Mouse (Mus musculus) layer of hippocampus, postnatal 10 days (tissue): Measurements from ENCODE around the gene Dnajc28. TPM values are rescaled to one million over a fixed set of nuclear protein-coding genes. Genes with fewer than 3 reads are reported as not detected.
A peak's percentile ranks its signal among the peaks of the same experiment; 100 is the strongest.

Experiments used
- DNase-seq, 2 experiments: peaks; one replicate each; pipeline ENCODE4 v3.0.0; 2021; ENCODE audit warnings: low spot score in 2 of 2
- total RNA-seq, 2 experiments: library from RNA; stranded (reverse); gene quantifications; 2 replicates each; pipeline ENCODE4 v1.2.3; 2021

Gene Dnajc28
- total RNA-seq, 2 experiments from 2014 or later: 5.0 to 5.1 TPM

GRCm38 (mm10) chr16:91592162-91592561, 26.7 kb downstream of the Dnajc28 start:
- no peak for DNase-seq

- DNase-seq: no peak
Measured at GRCm38 (mm10) chr16:91588703-91589102, 30.1 kb downstream of the Dnajc28 start.

GRCm38 (mm10) chr16:91587730-91588453, 30.9 kb downstream of the Dnajc28 start:
- no peak for DNase-seq

- DNase-seq: no peak
Measured at GRCm38 (mm10) chr16:91586244-91586643, 32.6 kb downstream of the Dnajc28 start.

GRCm38 (mm10) chr16:91585617-91586016, 33.2 kb downstream of the Dnajc28 start:
- no peak for DNase-seq

GRCm38 (mm10) chr16:91582307-91582706, 36.5 kb downstream of the Dnajc28 start:
- DNase-seq: peak; percentile 39 to 52

- DNase-seq: peak in 1 of 2 experiments; percentile 29
Measured at GRCm38 (mm10) chr16:91578980-91579720, 39.7 kb downstream of the Dnajc28 start.

GRCm38 (mm10) chr16:91575151-91575550, 43.7 kb downstream of the Dnajc28 start:
- DNase-seq: no peak

GRCm38 (mm10) chr16:91571105-91571504, 47.7 kb downstream of the Dnajc28 start:
- no peak for DNase-seq

- DNase-seq: no peak
Measured at GRCm38 (mm10) chr16:91568960-91569359, 49.9 kb downstream of the Dnajc28 start.

- no peak for DNase-seq
Measured at GRCm38 (mm10) chr16:91566002-91566401, 52.8 kb downstream of the Dnajc28 start.

- no peak for DNase-seq
Measured at GRCm38 (mm10) chr16:91565292-91565951, 53.4 kb downstream of the Dnajc28 start.

- DNase-seq: no peak
Measured at GRCm38 (mm10) chr16:91564580-91565291, 54.1 kb downstream of the Dnajc28 start.

Other genes with a start within 250 kb of the Dnajc28 start
- 10 to 100 TPM; 23.7 to 24.4 TPM for gene Ifnar2, start 246.2 kb downstream of the Dnajc28 start, total RNA-seq
- 1 to 10 TPM in 1 of 2 experiments, not detected in 1; 1.1 TPM for gene Gm21970, start 227.3 kb downstream of the Dnajc28 start, total RNA-seq
- 1 to 10 TPM; 7.4 to 8.6 TPM for gene Il10rb, start 212.9 kb downstream of the Dnajc28 start, total RNA-seq
- 10 to 100 TPM; 63.7 to 70.6 TPM for gene Ifnar1, start 133.8 kb downstream of the Dnajc28 start, total RNA-seq
- gene Ifngr2, start 72.0 kb downstream of the Dnajc28 start, total RNA-seq: 100 to 1,000 TPM in 1 of 2 experiments, 10 to 100 TPM in 1; 73.3 to 106 TPM
- 100 to 1,000 TPM; 114 to 119 TPM for gene Tmem50b, start 21.2 kb downstream of the Dnajc28 start, total RNA-seq
- 10 to 100 TPM; 51.1 to 54.2 TPM for gene Gart, start 27.9 kb upstream of the Dnajc28 start, total RNA-seq
- gene Son, start 28.5 kb upstream of the Dnajc28 start, total RNA-seq: 100 to 1,000 TPM; 251 to 289 TPM
- gene Donson, start 69.7 kb upstream of the Dnajc28 start, total RNA-seq: 10 to 100 TPM; 19.9 to 23.8 TPM
- gene Cryzl1, start 109.9 kb upstream of the Dnajc28 start, total RNA-seq: 10 to 100 TPM; 78.9 to 94.2 TPM
- gene Itsn1, start 110.3 kb upstream of the Dnajc28 start, total RNA-seq: 100 to 1,000 TPM; 145 to 159 TPM